Mouse (Mus musculus) intestine, embryonic 16.5 days (tissue): ENCODE results near the gene Gm45713. TPM values are rescaled to one million over a fixed set of nuclear protein-coding genes. Genes with fewer than 3 reads are reported as not detected.

ENCODE experiments used
- ATAC-seq: fragments of 200-750 bp; cut with Nextera tagmentation; 2 replicates; pipeline ENCODE4 v1.8.0; 2017; ENCODE audit warnings: moderate TSS enrichment, moderate library complexity
- H3K27ac ChIP-seq: fragments of 300-500 bp; sonication (generic); 2 replicates; pipeline ENCODE4 v1.5.1; 2014; ENCODE audit warnings: mild to moderate bottlenecking, low read length
- H3K27me3 ChIP-seq: fragments of 300-500 bp; sonication (generic); replicated peaks from 2 replicates; pipeline ENCODE4 v1.6.1; 2014; ENCODE audit warnings: low read length, control low read depth, mixed read lengths; ENCODE audit not compliant: control insufficient read depth, insufficient read depth
- H3K36me3 ChIP-seq: fragments of 300-500 bp; sonication (generic); 2 replicates; pipeline ENCODE4 v1.6.1; 2014; ENCODE audit warnings: low read length, control low read depth; ENCODE audit not compliant: control insufficient read depth, insufficient read depth
- H3K4me1 ChIP-seq: fragments of 300-500 bp; sonication (generic); 2 replicates; pipeline ENCODE4 v1.6.1; 2014; ENCODE audit warnings: low read length, control low read depth, mixed read lengths; ENCODE audit not compliant: control insufficient read depth, insufficient read depth
- H3K4me2 ChIP-seq: fragments of 300-500 bp; sonication (generic); 2 replicates; pipeline ENCODE4 v1.6.1; 2014; ENCODE audit warnings: low read depth, low read length, control low read depth
- H3K4me3 ChIP-seq: fragments of 300-500 bp; sonication (generic); 2 replicates; pipeline ENCODE4 v1.5.1; 2014; ENCODE audit warnings: mild to moderate bottlenecking, low read length
- H3K9ac ChIP-seq: fragments of 300-500 bp; sonication (generic); 2 replicates; pipeline ENCODE4 v1.6.1; 2014; ENCODE audit warnings: low read depth, low read length
- H3K9me3 ChIP-seq: fragments of 300-500 bp; sonication (generic); 2 replicates; pipeline ENCODE4 v1.6.1; 2016; ENCODE audit warnings: low read length, control low read depth; ENCODE audit not compliant: control insufficient read depth
- WGBS: fragments of 180-500 bp; shearing (Covaris S2); extraction: QIAGEN DNeasy Blood & Tissue Kit; methylation state at CpG from one replicate; pipeline ENCODE4 v1.1.7; 2014; 5-methylcytosine and 5-hydroxymethylcytosine counted together
- polyA plus RNA-seq: library from polyadenylated mRNA; unstranded; fragments of >200 nt; fragmentation: Nextera tagmentation; extraction: Ambion mirVana; gene quantifications from 2 replicates; pipeline ENCODE4 v1.2.1, GENCODE M21; 2015

Gene Gm45713
- polyA plus RNA-seq, 1 experiment from 2014 or later: 0.20 TPM

DNA sequence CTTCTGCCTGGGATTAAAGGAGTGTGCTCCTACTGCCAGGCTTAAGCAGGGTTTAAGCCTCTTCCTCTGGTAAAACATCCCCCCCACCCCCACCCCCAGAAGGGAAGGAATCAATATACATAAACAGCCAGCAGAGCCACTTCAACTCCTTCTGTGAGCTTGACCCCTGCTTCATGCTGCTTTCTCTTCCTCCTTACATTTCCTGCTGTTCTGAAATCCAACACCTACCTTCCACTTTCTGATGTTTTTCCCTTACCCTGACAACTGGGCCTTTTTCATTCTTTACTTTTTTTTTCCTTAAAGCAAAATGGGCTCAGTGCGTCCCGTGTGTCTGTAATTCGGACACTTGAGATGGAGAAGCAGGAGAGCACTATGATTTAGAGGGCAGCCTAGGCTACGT is 14.3 kb upstream of the Gm45713 start:
- no peak overlapping the region for H3K4me3 ChIP-seq
- peak overlapping the region; percentile 77 for H3K27ac ChIP-seq
- H3K9me3 ChIP-seq: no peaks in the 10 kb centered on the region
- H3K4me1 ChIP-seq: peaks cover 34% of the 10 kb centered on the region; the same call in 1 of the 2 replicates
- 0 out of 2 replicates have a peak overlapping the region, but pooled peaks have one; percentile 14 for H3K9ac ChIP-seq
- ATAC-seq: no peak
- H3K36me3 ChIP-seq: peaks cover under 1% of the 10 kb centered on the region; the same call in 1 of the 2 replicates
- no peak overlapping the region for H3K4me2 ChIP-seq
- H3K27me3 ChIP-seq: no peaks in the 10 kb centered on the region
- WGBS: 53% methylated on average over 4 of the region's 4 CpGs

DNA sequence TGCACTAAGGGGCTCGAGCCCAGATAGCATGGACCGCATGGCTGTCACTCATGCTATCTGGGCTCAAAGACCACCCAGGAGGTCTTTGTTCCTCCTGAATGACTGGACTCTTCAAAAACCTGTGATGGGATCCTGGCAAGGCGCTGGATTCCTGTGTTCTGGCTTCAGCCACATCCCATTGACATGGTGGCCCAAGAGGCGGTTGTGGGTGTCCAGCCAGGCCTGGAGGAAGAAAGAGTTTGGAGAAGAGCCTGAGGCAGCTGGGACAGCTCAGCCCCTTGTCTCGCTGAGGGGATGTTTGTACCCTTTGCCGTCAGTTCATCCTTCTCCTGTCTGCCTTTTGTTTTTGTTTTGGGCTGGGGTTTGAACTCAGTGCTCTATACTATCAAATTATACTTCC is 13.5 kb upstream of the Gm45713 start:
- H3K4me1 ChIP-seq: peaks cover 27% of the 10 kb centered on the region; the same call in 1 of the 2 replicates
- ATAC-seq: no peak
- 67% methylated on average over 6 of the region's 6 CpGs for WGBS
- H3K9ac ChIP-seq: no peak overlapping the region
- no peak overlapping the region for H3K4me2 ChIP-seq
- H3K27me3 ChIP-seq: no peaks in the 10 kb centered on the region
- no peaks in the 10 kb centered on the region for H3K9me3 ChIP-seq
- H3K4me3 ChIP-seq: no peak overlapping the region
- H3K27ac ChIP-seq: peak overlapping the region; percentile 52; the same call in 1 of the 2 replicates
- H3K36me3 ChIP-seq: peaks cover 6% of the 10 kb centered on the region; the same call in 1 of the 2 replicates

DNA sequence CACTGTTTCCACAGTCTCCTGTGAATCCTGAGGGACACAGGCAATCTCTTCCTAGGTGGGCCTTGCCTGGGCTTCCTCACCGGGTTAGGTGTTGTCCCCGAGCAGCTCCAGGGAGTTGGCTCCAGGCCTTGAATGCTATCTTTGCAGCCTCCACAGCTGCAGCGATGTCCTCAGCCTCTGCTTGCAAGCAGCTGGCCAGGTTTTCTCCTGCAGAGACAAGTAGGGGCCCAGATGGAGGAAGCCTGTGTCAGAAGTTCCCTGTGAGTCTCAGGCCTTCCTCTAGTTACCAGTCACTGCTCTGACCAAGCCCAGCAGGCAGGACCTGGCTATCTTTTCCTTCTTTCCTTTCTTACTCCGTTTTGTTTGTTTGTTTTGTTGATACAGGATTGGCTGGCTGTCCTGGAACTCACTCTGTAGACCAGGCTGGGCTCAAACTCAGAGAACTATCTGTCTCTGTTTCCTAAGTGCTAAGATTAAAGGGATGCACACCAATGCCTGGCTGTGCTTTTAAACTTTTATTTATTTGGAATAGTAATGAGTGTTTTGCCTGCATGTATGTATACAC is 12.6 kb upstream of the Gm45713 start:
- peaks cover 11% of the 10 kb centered on the region; the same call in 1 of the 2 replicates for H3K36me3 ChIP-seq
- H3K27ac ChIP-seq: peak overlapping the region; percentile 8
- no peaks in the 10 kb centered on the region for H3K27me3 ChIP-seq
- no peak for ATAC-seq
- peaks cover 26% of the 10 kb centered on the region; the same call in 1 of the 2 replicates for H3K4me1 ChIP-seq
- 53% methylated on average over 4 of the region's 4 CpGs for WGBS
- no peaks in the 10 kb centered on the region for H3K9me3 ChIP-seq
- no peak overlapping the region for H3K4me2 ChIP-seq
- no peak overlapping the region for H3K4me3 ChIP-seq
- peak overlapping the region; percentile 12; the same call in 1 of the 2 replicates for H3K9ac ChIP-seq

DNA sequence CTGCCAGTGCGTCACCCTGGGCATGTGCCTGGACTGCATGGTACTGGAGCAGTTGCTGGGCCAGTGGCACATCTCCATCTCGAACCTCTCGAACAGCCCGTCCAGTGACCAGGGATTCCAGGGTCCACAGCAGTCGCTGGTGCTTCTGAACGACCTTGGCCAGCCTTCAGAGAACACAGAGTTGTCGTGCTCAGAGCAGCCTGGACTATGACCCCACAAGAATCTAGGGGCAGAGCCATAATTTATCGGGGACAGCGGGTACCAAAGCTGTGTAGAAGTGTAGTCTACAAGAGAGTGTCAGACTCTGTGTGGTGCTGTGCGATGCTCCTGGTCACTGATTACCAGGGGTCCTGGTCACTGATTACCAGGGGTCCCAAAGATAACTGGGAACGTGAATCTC is 11.9 kb upstream of the Gm45713 start:
- no peak overlapping the region for H3K27ac ChIP-seq
- WGBS: 72% methylated on average over 11 of the region's 11 CpGs
- ATAC-seq: no peak
- peaks cover 21% of the 10 kb centered on the region; the same call in 1 of the 2 replicates for H3K4me1 ChIP-seq
- H3K9ac ChIP-seq: no peak overlapping the region
- no peaks in the 10 kb centered on the region for H3K9me3 ChIP-seq
- no peak overlapping the region for H3K4me3 ChIP-seq
- no peak overlapping the region for H3K4me2 ChIP-seq
- peaks cover 15% of the 10 kb centered on the region; the same call in 1 of the 2 replicates for H3K36me3 ChIP-seq
- no peaks in the 10 kb centered on the region for H3K27me3 ChIP-seq

DNA sequence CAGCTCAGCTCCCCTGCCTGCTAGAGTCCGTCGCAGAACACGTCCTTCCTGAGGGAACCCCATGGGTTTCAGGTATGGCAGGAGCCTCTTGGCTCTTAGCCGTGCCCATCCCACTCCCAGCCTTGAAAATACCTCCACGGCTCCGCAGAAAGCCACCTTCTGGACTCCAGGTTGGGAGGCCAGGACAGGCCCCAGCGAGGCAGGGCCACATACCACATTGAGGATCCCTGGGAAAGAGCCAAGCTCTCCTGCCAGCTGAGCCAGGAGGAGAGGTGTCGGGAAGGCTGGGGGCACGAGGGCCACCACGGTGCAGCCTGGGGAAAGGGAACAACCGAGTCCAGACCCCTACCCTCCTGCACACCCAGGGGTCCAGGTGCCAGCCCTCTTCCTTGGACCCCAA is 11.2 kb upstream of the Gm45713 start:
- Histone ChIP-seq H3K9ac (no peak overlapping the region), H3K4me1 (peaks cover 21% of the 10 kb centered on the region; the same call in 1 of the 2 replicates), H3K4me3 (no peak overlapping the region), H3K27me3 (no peaks in the 10 kb centered on the region), H3K9me3 (no peaks in the 10 kb centered on the region), H3K36me3 (peaks cover 16% of the 10 kb centered on the region; the same call in 1 of the 2 replicates), H3K4me2 (no peak overlapping the region), H3K27ac (no peak overlapping the region)
- ATAC-seq: no peak
- 95% methylated on average over 11 of the region's 11 CpGs for WGBS

DNA sequence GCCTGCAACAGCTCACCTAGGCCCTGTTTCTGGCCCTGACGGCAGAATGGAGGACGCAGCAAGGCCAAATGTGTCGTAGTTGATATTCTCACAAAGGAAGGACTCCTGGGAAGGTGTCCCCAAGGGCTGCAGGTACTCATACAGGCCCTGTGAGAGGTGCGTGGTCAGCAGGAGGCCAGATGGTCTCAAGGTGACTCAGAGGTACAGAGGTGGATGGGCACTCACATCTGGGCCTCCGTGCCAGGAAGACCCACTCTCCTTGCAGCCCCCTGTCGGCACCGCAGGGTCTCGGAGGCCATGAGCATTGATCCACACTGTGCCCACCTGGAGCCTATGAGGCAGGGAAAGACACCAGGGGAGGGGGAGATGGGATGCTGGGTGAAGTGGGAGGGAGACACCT is 9.4 kb upstream of the Gm45713 start:
- WGBS: 95% methylated on average over 8 of the region's 8 CpGs
- no peak for ATAC-seq
- no peak overlapping the region for H3K9ac ChIP-seq

DNA sequence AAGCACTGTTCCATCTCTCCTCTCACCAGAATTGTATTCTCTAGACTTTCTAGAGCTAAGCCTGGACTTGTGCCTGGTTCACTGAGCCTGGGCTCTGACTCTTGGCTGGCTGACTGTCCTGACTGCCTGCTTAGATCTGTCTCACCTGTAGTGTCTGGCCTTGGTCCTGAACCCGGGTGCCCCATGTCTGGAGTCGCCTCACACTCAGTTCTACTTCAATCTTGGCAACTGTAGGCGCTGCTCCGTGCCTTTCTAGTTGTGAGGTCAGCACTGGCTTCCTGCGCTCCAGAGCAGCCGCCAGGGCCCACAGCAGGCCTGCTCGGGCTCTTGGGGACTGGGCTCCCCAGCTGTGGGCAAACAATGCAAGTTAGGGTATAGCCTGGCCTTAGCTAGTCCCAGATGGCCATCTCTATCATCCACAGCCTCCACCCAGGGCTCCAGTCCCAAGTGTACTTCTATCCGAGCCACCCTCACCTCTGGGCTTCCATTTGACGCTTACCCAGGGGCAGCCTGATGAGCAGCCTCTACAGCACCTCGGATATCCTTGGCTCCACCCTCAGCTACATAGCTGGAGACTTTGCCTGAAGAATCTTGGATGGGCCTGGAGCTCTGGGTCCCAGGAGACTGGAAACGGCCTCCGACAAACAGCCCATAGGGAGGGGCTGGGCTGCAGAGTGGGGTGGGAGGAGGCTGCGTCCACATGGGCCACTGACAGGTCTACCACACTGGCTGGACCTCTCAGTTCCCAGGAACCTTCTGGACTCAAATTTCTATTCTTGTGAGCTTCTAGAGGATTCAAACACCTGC is 8.5 kb upstream of the Gm45713 start:
- no peak overlapping the region for H3K4me3 ChIP-seq
- WGBS: 88% methylated on average over 13 of the region's 13 CpGs
- H3K9ac ChIP-seq: no peak overlapping the region
- H3K36me3 ChIP-seq: peaks cover 16% of the 10 kb centered on the region
- ATAC-seq: no peak
- peaks cover 13% of the 10 kb centered on the region; the same call in 1 of the 2 replicates for H3K4me1 ChIP-seq
- H3K27me3 ChIP-seq: no peaks in the 10 kb centered on the region
- H3K27ac ChIP-seq: no peak overlapping the region
- H3K4me2 ChIP-seq: no peak overlapping the region
- H3K9me3 ChIP-seq: no peaks in the 10 kb centered on the region

More for the DNA sequence above, 9.4 kb upstream of the Gm45713 start:
- no peak overlapping the region for H3K4me3 ChIP-seq
- no peaks in the 10 kb centered on the region for H3K27me3 ChIP-seq
- peaks cover 16% of the 10 kb centered on the region for H3K36me3 ChIP-seq
- H3K27ac ChIP-seq: no peak overlapping the region
- H3K4me1 ChIP-seq: peaks cover 18% of the 10 kb centered on the region; the same call in 1 of the 2 replicates
- H3K4me2 ChIP-seq: no peak overlapping the region
- H3K9me3 ChIP-seq: no peaks in the 10 kb centered on the region

DNA sequence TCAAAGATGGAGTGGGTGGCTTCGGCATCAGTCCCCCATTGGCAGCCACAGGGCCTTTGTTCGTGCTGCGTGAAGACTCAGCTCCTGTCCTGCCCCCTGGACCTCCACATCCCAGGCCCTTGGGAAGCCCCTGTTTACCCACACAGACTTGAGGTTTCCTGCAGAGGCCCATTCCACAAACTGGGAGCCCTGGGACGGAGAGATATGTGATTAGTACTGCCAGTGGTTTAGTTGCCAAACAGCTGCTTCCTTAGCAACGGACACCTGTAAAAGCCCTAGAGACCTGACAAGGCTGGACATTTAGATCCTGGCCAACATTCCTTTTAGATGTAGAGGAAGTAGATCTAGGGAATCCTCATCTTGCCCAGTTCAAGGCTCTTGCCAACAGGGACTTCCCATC is 5.9 kb upstream of the Gm45713 start:
- Histone ChIP-seq H3K4me1 (no peaks in the 10 kb centered on the region), H3K27me3 (no peaks in the 10 kb centered on the region), H3K27ac (no peak overlapping the region), H3K9ac (no peak overlapping the region), H3K9me3 (no peaks in the 10 kb centered on the region), H3K4me3 (no peak overlapping the region), H3K36me3 (peaks cover 16% of the 10 kb centered on the region), H3K4me2 (no peak overlapping the region)
- WGBS: 87% methylated on average over 5 of the region's 5 CpGs
- ATAC-seq: no peak

DNA sequence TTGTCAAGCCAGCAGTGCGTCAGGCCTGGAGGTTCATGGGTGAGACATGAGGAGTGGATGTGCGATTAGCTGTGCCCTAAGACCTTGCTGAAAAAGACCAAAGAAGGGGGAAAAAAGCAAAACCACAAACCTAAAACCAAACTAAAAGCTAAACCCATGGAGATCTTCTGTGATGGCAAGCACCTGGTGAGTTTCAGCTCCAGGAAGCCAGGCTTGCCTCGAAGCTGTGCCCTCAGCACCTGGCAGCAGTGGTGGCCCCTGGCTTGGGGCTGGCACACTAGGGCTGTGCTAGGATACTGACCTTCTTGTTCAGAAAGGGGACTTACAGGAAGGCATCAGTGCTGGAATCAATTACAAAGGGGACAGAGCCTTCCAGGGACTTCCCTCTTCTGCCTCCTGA is 5.3 kb upstream of the Gm45713 start:
- 85% methylated on average over 3 of the region's 3 CpGs for WGBS
- Histone ChIP-seq H3K4me1 (no peaks in the 10 kb centered on the region), H3K4me3 (no peak overlapping the region), H3K27me3 (no peaks in the 10 kb centered on the region), H3K36me3 (peaks cover 16% of the 10 kb centered on the region), H3K4me2 (no peak overlapping the region), H3K9me3 (no peaks in the 10 kb centered on the region), H3K27ac (no peak overlapping the region), H3K9ac (no peak overlapping the region)
- ATAC-seq: no peak
